Mouse (Mus musculus): ENCODE data around the gene Stxbp1.

- TF ChIP-seq CTCF (IDR thresholded peaks at IDR 0.05; ENCODE audit: insufficient read depth, low read depth, low read length) (no peak), POLR2A (IDR thresholded peaks at IDR 0.05; ENCODE audit: insufficient read depth, low read depth, low read length) (no peak)
These were observed 43.2 kb upstream of the Stxbp1 start for GRCm38 (mm10) chr2:32890280-32890679.
